Mouse (Mus musculus): Measurements from ENCODE around the gene Pcnx2. TPM values are rescaled to one million over a fixed set of nuclear protein-coding genes. Genes with fewer than 3 reads are reported as not detected.

Gene Pcnx2
- total and polyA plus RNA-seq, 3 experiments = not detected

GRCm38 (mm10) chr8:125910365-125911228, 12.5 kb upstream of the Pcnx2 start, which contains the start of gene Map3k21:
TSS of gene Map3k21 (plus strand) at chr8:125910450.
- no peak for TF ChIP-seq RAD21 (IDR thresholded peaks at IDR 0.05; ENCODE audit: low read depth, low read length)
- no peak for TF ChIP-seq RCOR1 (conservative IDR thresholded peaks at IDR 0.05; ENCODE audit: low read depth, low read length)
- no peak for TF ChIP-seq USF1 (IDR thresholded peaks at IDR 0.05; ENCODE audit: low read depth, low read length)
- H3K9ac ChIP-seq (ENCODE audit: insufficient read depth, low read depth) = no peak within 1 kb of the TSS
- in situ Hi-C loops (cut with MboI; ENCODE audit: low pct_ligation_motif_present, low pct_unique_long_range_greater_than_20kb, low sequenced_read_pairs) = no loop called here

GRCm38 (mm10) chr8:125909661-125910364, 11.7 kb upstream of the Pcnx2 start:
- Histone ChIP-seq H3K9me3 (replicated peaks; ENCODE audit: low read length) (peaks cover 17% of the 10 kb centered on the region), H3K9ac (ENCODE audit: insufficient read depth, low read depth) (no peak overlapping the region)
- TF ChIP-seq HCFC1 (IDR thresholded peaks at IDR 0.05; ENCODE audit: low read depth, low read length) (no peak), MAZ (IDR thresholded peaks at IDR 0.05; ENCODE audit: low read depth, low read length) (no peak), POLR2A (IDR thresholded peaks at IDR 0.05; ENCODE audit: low read depth, low read length) (no peak), BHLHE40 (IDR thresholded peaks at IDR 0.05; ENCODE audit: low read depth, low read length) (no peak)

More at GRCm38 (mm10) chr8:125910365-125911228, 12.5 kb upstream of the Pcnx2 start, which contains the start of gene Map3k21:
- no peak within 1 kb of the TSS for H3K4me3 ChIP-seq (replicated peaks in 1 of 3; ENCODE audit: low read depth in 2 of 3, low read length in 2 of 3, poor library complexity in 1 of 3)
- no peak within 1 kb of the TSS for H3K4me2 ChIP-seq (ENCODE audit: insufficient read depth, low read depth, poor library complexity, severe bottlenecking)
- no peaks in the 10 kb centered on the region for H3K27me3 ChIP-seq (replicated peaks)
- dilution Hi-C loops (cut with MboI; ENCODE audit: extremely low pct_ligation_motif_present, extremely low pct_unique_long_range_greater_than_20kb, low sequenced_read_pairs) = no loop called here
- H3K36me3 ChIP-seq (replicated peaks in 1 of 2; ENCODE audit: control insufficient read depth in 1 of 2, insufficient read depth in 1 of 2, low read length in 1 of 2) = no peaks in the 10 kb centered on the region
- H3K79me2 ChIP-seq (replicated peaks; ENCODE audit: control insufficient read depth, extremely low read depth, insufficient read depth, poor library complexity, severe bottlenecking) = no peaks in the 10 kb centered on the region
- DNase-seq (ENCODE audit: extremely low read depth) = no peak
- H3K4me1 ChIP-seq (ENCODE audit: control insufficient read depth in 1 of 2, insufficient read depth in 2 of 2) = no peaks in the 10 kb centered on the region
- H3K27ac ChIP-seq (ENCODE audit: insufficient read depth, low read depth) = no peak within 1 kb of the TSS
- H3K9me3 ChIP-seq (replicated peaks; ENCODE audit: low read length) = peaks cover 17% of the 10 kb centered on the region

GRCm38 (mm10) chr8:125907311-125907710, 9.2 kb upstream of the Pcnx2 start:
- H3K27ac ChIP-seq (ENCODE audit: insufficient read depth, low read depth) = no peak overlapping the region
- in situ Hi-C loops (cut with MboI; ENCODE audit: low pct_ligation_motif_present, low pct_unique_long_range_greater_than_20kb, low sequenced_read_pairs) = no loop called here
- DNase-seq (ENCODE audit: extremely low read depth) = no peak

More at GRCm38 (mm10) chr8:125909661-125910364, 11.7 kb upstream of the Pcnx2 start:
- no peak for DNase-seq (ENCODE audit: extremely low read depth)
- Histone ChIP-seq H3K27ac (ENCODE audit: insufficient read depth, low read depth) (no peak overlapping the region), H3K4me1 (ENCODE audit: control insufficient read depth in 1 of 2, insufficient read depth in 2 of 2) (no peaks in the 10 kb centered on the region), H3K27me3 (replicated peaks) (no peaks in the 10 kb centered on the region), H3K79me2 (replicated peaks; ENCODE audit: control insufficient read depth, extremely low read depth, insufficient read depth, poor library complexity, severe bottlenecking) (no peaks in the 10 kb centered on the region), H3K4me2 (ENCODE audit: insufficient read depth, low read depth, poor library complexity, severe bottlenecking) (no peak overlapping the region), H3K4me3 (replicated peaks in 1 of 3; ENCODE audit: low read depth in 2 of 3, low read length in 2 of 3, poor library complexity in 1 of 3) (no peak overlapping the region), H3K36me3 (replicated peaks in 1 of 2; ENCODE audit: control insufficient read depth in 1 of 2, insufficient read depth in 1 of 2, low read length in 1 of 2) (no peaks in the 10 kb centered on the region)
- in situ Hi-C loops (cut with MboI; ENCODE audit: low pct_ligation_motif_present, low pct_unique_long_range_greater_than_20kb, low sequenced_read_pairs) = no loop called here
- dilution Hi-C loops (cut with MboI; ENCODE audit: extremely low pct_ligation_motif_present, extremely low pct_unique_long_range_greater_than_20kb, low sequenced_read_pairs) = no loop called here

More at GRCm38 (mm10) chr8:125907311-125907710, 9.2 kb upstream of the Pcnx2 start:
- Histone ChIP-seq H3K4me2 (ENCODE audit: insufficient read depth, low read depth, poor library complexity, severe bottlenecking) (no peak overlapping the region), H3K9ac (ENCODE audit: insufficient read depth, low read depth) (no peak overlapping the region), H3K27me3 (replicated peaks) (peaks cover 8% of the 10 kb centered on the region), H3K9me3 (replicated peaks; ENCODE audit: low read length) (peaks cover 17% of the 10 kb centered on the region), H3K79me2 (replicated peaks; ENCODE audit: control insufficient read depth, extremely low read depth, insufficient read depth, poor library complexity, severe bottlenecking) (no peaks in the 10 kb centered on the region), H3K4me1 (ENCODE audit: control insufficient read depth in 1 of 2, insufficient read depth in 2 of 2) (no peaks in the 10 kb centered on the region), H3K36me3 (replicated peaks in 1 of 2; ENCODE audit: control insufficient read depth in 1 of 2, insufficient read depth in 1 of 2, low read length in 1 of 2) (no peaks in the 10 kb centered on the region), H3K4me3 (replicated peaks in 1 of 3; ENCODE audit: low read depth in 2 of 3, low read length in 2 of 3, poor library complexity in 1 of 3) (no peak overlapping the region)
- TF ChIP-seq RAD21 (IDR thresholded peaks at IDR 0.05; ENCODE audit: low read depth, low read length) = no peak
- TF ChIP-seq MEF2A (IDR thresholded peaks at IDR 0.05; ENCODE audit: borderline replicate concordance, low read depth, low read length) = no peak
- no peak for TF ChIP-seq JUND (conservative IDR thresholded peaks at IDR 0.05; ENCODE audit: low read depth, low read length)
- TF ChIP-seq HCFC1 (IDR thresholded peaks at IDR 0.05; ENCODE audit: low read depth, low read length) = no peak
- peak in 1 of 2 experiments; percentile 30; a peak in 1 of 4 replicates for TF ChIP-seq CTCF (conservative IDR thresholded peaks at IDR 0.05 in 1 of 2, IDR thresholded peaks at IDR 0.05 in 1 of 2; ENCODE audit: low read depth in 2 of 2, low read length in 2 of 2)
- TF ChIP-seq ETS1 (conservative IDR thresholded peaks at IDR 0.05; ENCODE audit: low read depth, low read length) = no peak
- dilution Hi-C loops (cut with MboI; ENCODE audit: extremely low pct_ligation_motif_present, extremely low pct_unique_long_range_greater_than_20kb, low sequenced_read_pairs) = no loop called here
